Mouse (Mus musculus) neutrophil, adult 65 days (primary cell): Measurements from ENCODE around the gene Rictor. TPM values are rescaled to one million over a fixed set of nuclear protein-coding genes. Genes with fewer than 3 reads are reported as not detected.

ENCODE experiments used
- total RNA-seq: library from RNA; stranded (reverse); gene quantifications from 2 replicates; pipeline ENCODE4 v1.2.4, GENCODE M21; 2023

Gene Rictor
- 56.0 and 82.8 TPM in 2 replicates for total RNA-seq

DNA sequence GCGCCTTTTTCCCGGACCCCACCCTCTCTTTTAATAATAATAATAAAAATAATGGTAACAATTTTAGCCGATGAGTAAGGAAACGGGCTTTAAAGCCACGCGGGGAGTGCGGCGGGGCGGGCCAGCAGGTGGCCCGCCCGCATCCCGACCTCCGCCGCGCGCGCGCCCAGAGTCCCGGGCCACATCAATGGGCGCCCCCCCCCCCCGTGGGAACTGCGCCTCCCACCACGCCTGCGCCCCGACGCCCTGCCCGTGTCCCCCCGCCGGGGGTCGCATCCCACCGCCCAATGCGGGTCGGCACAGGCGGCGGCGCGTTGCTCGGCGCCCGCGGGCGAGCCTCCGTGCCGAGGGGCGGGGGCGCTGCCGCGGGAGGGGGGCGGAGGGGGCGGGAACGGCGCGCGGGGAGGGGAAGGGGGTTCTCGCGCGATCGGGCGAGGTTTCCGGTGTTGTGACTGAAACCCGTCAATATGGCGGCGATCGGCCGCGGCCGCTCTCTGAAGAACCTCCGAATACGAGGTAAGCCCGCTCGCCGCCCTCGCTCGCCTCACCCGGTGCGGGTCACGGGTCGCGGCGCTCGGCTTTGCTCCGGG is at the start of gene Rictor:
Rictor (plus strand) TSS at position 444 of the 590 bp plus-strand sequence.

Other genes starting within 250 kb of the Rictor start
- 322 and 351 TPM in 2 replicates for gene Fyb, start 185.5 kb upstream of the Rictor start, total RNA-seq
- not detected in 2 replicates for gene Osmr, start 166.6 kb downstream of the Rictor start, total RNA-seq